ENCODE assay signal across 20 mouse cellular contexts in genomic region chr6:91767550-91767949, GRCm38 (mm10). TPM values are rescaled to one million over a fixed set of nuclear protein-coding genes. Genes with fewer than 3 reads are reported as not detected.
DNase-seq lines count a peak whose midpoint lies in the region; ATAC-seq lines count a peak whose summit lies in the region.
"Had no signal": no experiment of that assay in that cellular context is flagged by ENCODE, and none has a peak within 500 bp of the region (broad histone marks: within the 10 kb centered on the region; RNA-seq: fewer than 3 reads in every experiment).

No protein-coding gene starts in this region.

- ATAC-seq in megakaryocyte progenitor cell, adult 5-6 weeks (replicated peaks; ENCODE audit: poor library complexity), result 0 out of 2 replicates have a peak, but pooled peaks have one; percentile 20
- ATAC-seq: forebrain, embryonic 15.5 days; intestine, postnatal 0 days had no signal

- peak; percentile 40 for DNase-seq in heart, adult 11 months
- no peak for DNase-seq in heart, adult 8-10 months (ENCODE audit: low spot score)
- DNase-seq in A20 (ENCODE audit: low read depth, low spot score), result peak; percentile 8
- peak; percentile 49 for DNase-seq in brain, adult 2 months (ENCODE audit: low read depth, low spot score)
- no peak for DNase-seq in kidney, postnatal 4 days
- DNase-seq in embryo, embryonic 11 days, result no peak
- DNase-seq: adrenal gland, adult 2 months; adrenal gland, postnatal 14 days; cerebellum, adult 11-12 months; cerebellum, adult 8-10 months; cerebellum, postnatal 10 days; cerebellum, postnatal 36 days; gastrocnemius, adult 2 months; gastrocnemius, postnatal 14 days; heart, adult 18-20 months; heart, postnatal 14 days; heart, postnatal 4 days had no signal

RNA-seq across cellular contexts. Expression of gene Grip2, which starts 59.5 kb away (rescaled TPM):
- total RNA-seq in heart, adult 8-10 months (2022), result 10 to 100 TPM in 1 of 4 experiments, 1 to 10 TPM in 3; 5.2 to 10.4 (median 7.1) TPM
- not detected in 2 replicates for total RNA-seq in megakaryocyte progenitor cell, adult 5-6 weeks (2015)
- total RNA-seq in megakaryocyte progenitor cell, adult 5-6 weeks (2017), result not detected in 2 replicates

Comparison
In these comparisons a context has a peak if more than half of its experiments do, and no peak if none do; other contexts are left out.
1. DNase-seq: peak in heart, adult 11 months (single experiment), A20 (single experiment) and brain, adult 2 months (single experiment); none in heart, adult 8-10 months (single experiment), kidney, postnatal 4 days (0 of 2) and embryo, embryonic 11 days (single experiment).
2. RNA of gene Grip2, which starts 59.5 kb away (total RNA-seq): 5.2 to 10.4 TPM in heart, adult 8-10 months; not detected in megakaryocyte progenitor cell, adult 5-6 weeks; every median in the first group is over 4 times any median in the second.